Mouse (Mus musculus) myocyte (in vitro differentiated cells): ENCODE measurements at regions not wholly inside any gene's neighbourhood (a gene's known extent, or its start where the extent isn't known, plus 50 kb on each side); places are given as distances from the start of the nearest gene placed in this dataset.

Source experiments
- CEBPB ChIP-seq: IDR thresholded peaks from 2 replicates; pipeline ENCODE4 v1.6.1; 2011; ENCODE audit warnings: mild to moderate bottlenecking, moderate library complexity; ENCODE audit not compliant: poor library complexity, insufficient read depth, severe bottlenecking
- MAX ChIP-seq: IDR thresholded peaks from one replicate; pipeline ENCODE4 v1.6.1; 2011; ENCODE audit warnings: low read depth, mild to moderate bottlenecking, control low read depth
- POLR2A ChIP-seq: IDR thresholded peaks from one replicate; pipeline ENCODE4 v1.6.1; 2011; ENCODE audit warnings: low read depth, mild to moderate bottlenecking, control low read depth, moderate library complexity; ENCODE audit not compliant: insufficient read length
- TCF12 ChIP-seq: IDR thresholded peaks from one replicate; pipeline ENCODE4 v1.6.1; 2011; ENCODE audit warnings: mild to moderate bottlenecking, control low read depth; ENCODE audit not compliant: poor library complexity, insufficient read depth, severe bottlenecking

DNA sequence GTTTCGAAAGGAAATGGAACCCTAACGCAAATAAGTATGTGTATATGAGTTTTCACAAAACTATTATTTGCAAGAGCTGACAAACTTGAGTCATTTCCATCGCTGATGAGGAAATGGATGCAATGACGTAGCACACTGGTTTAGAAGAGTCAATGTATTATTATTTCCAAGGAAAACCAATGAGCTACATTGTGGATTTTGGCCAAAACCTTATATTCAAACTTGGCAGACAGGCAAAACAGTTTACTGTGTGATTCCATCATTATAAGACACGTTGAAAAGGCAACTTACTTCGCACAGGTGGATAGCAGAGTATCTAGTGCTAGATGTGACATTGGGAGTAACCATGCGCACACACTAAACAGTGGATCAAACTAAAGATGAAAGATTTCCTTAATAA is 892.6 kb downstream of the Slitrk1 start:
- TF ChIP-seq POLR2A = no peak
- no peak for TF ChIP-seq TCF12
- no peak for TF ChIP-seq CEBPB
- TF ChIP-seq MAX = no peak
